Mouse (Mus musculus) monocyte, adult 5-6 weeks (primary cell): ENCODE results near the gene Gm3336. TPM values are rescaled to one million over a fixed set of nuclear protein-coding genes. Genes with fewer than 3 reads are reported as not detected.

Experiments
- ATAC-seq: fragments of 153-309, 156-312 bp; replicated peaks from 2 replicates; pipeline ENCODE4 v1.8.0; 2017; ENCODE audit warnings: mild to moderate bottlenecking; ENCODE audit not compliant: low TSS enrichment, insufficient number of reproducible peaks, severe bottlenecking, poor library complexity, low FRiP score
- total RNA-seq: library from RNA; stranded (forward); fragments of 200-1000, 200-491, 200-594 nt; gene quantifications from 3 replicates; pipeline ENCODE4 v1.2.3, GENCODE M21; 2017

Gene Gm3336
- total RNA-seq = not detected in 3 replicates

DNA sequence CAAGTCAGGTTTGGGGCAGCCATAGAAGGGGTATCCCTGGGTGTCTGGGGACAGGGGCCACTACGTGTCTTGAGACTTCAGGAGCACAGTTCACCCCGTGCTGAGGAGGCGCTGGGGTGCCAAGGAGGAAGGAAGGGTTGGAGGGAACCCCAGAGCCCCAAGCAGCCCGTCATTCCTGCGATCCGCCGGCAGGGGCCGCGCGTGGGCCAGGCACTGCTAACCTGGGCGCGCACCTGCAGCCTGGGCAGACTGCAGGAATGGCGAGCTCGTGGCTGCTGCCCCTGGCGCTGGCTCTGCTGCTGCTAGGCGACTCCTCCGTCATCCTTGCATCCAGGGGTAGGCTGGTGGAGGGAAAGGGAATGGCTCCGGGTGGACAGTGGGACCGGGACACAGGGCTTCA is at the start of gene Gm3336:
Gene Gm3336, plus strand, starts transcription at position 247 of the 400 bp plus-strand sequence.
- no peak; the same call in 1 of the 2 replicates for ATAC-seq

DNA sequence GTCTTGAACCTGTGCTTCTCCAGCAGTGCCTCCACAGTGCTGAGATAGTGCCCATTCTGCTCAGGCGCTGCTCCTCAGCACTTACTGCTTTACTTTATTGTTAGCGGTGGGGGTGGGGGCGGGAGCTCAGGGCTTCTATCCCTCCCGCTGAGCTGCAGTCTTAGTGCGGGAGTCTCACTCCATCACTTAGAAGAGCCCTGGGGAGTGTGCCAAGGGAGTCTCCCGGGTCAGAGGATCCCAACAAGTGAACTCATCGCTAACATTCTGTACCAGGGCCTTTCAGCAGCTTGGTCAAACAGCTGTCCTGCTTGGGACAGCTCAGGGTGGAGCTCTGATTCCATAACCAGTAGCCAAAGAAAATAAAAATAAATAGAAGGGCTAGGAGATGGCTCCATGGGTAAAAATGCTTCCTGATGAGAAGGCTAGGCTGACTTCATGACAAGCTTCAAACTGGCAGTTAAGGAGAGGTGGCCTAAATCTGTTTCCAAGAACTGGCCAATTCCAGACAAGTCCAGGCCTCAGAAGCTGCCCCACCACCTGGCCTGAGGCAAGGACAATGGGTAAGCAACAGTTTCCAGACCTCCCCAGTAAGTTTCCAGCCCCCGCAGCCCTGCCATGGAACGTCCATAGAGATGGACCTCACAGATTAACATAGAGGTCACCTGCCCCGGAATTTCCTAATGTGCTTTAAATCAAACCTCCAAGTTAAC is 46.6 kb upstream of the Gm3336 start:
- ATAC-seq = no peak

- ATAC-seq = no peak
Measured at GRCm38 (mm10) chr8:70672325-70673078, 45.8 kb upstream of the Gm3336 start.

DNA sequence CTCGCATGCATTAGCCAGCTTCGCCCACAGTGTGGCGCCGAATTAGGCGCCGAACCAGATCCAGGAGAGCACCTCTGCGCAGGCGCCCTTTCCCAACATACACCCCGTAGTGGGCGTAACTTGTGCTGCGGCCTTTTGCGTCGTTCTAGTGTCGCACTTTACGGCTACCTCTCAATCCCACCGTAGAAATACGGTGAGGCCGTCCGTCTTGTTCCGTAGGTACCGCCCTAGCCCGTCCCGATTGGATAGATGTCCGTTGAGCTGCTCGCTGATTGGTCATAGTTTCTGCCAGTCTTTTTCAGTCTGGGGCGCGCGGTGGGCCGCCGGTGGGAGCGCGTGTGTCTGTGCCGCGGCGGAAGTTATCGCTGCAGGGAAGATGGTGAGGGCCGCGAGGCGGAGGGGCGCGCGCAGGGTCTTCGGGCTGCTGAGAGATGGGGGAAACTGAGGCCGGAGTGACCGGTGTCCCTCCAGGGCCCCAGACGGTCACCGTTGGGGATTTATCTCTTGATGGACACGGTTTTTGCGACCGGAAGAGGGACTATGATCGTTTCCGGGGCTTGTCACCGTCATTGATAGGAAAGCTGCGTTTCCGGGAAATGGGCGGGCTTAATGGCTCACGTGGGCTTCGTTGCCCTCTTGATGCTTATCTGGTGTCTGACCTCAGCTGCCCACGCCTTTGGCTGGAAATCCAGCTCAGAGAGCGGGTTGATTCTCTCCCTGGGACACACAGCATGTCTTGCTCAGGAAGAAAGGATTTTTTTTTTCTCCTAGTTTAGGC is 45.1 kb upstream of the Gm3336 start, which contains the start of gene Lsm4:
Gene Lsm4, plus strand, starts transcription at position 170 of the 778 bp plus-strand sequence.
- ATAC-seq = peak; percentile 95

DNA sequence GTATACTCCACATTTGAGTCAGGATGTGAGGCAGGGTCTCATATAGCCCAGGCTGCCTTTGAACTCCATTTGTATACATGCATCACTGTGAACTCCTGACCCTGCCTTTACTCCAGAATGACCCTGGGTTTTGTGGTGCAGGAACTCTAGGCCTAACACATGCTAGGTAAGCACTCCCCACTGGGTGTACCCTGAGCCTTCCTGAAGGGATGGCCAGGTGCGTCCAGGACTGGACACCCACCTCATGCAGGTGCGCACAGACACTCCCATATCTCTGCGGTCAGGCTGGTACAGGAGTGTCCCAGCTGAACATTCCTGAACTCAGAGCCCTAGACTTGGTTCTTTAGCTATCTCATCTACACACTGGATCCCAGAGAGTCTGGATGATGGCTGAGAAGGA is 44.2 kb upstream of the Gm3336 start:
- no peak for ATAC-seq

- no peak for ATAC-seq
Measured at GRCm38 (mm10) chr8:70674716-70675115, 43.6 kb upstream of the Gm3336 start.

DNA sequence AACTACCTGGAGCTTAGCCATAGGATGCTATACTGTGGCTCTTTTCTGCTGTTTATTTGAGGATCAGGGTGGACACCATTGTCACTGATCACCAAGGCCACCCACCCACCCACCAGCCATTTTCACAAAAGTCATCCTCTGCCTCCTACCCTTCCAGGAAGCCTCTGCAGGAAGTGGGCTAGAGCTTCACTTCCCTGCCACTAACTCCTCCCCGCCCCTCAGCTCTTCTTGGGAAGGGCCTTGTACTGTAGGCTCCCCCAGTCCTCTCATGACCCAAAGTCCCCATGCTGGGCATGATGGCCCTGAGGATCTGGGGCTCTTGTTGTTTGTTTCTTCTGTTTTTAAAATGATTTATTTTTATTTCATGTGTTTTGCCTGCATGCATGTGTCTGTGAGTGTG is 43.0 kb upstream of the Gm3336 start:
- no peak for ATAC-seq

DNA sequence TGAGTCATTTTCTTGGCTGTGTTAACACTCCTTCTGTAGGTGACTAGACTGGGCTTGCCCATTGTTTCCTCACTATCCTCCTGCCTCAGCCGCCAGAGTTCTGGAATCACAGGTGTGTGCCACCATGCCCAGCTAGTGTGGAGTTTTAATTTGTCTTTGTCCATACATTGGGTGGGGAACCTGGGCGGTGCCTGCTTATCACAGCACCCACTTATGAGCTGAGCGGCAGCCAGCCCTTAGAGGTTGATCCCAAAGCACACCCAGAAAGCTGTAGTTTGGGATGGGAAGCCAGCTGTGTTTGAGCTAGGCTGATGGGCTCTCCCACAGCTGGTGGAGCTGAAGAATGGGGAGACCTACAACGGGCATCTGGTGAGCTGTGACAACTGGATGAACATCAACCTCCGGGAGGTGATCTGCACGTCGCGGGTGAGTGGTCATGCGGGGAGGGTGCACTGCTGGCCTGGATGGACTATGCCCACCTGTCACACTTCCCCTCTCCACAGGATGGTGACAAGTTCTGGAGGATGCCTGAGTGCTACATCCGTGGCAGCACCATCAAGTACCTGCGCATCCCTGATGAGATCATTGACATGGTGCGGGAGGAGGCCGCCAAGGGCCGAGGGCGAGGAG is 40.8 kb upstream of the Gm3336 start:
- no peak for ATAC-seq

GRCm38 (mm10) chr8:70678679-70679078 is 39.7 kb upstream of the Gm3336 start:
- no peak for ATAC-seq

- no peak for ATAC-seq
Measured at GRCm38 (mm10) chr8:70679404-70679803, 38.9 kb upstream of the Gm3336 start.

DNA sequence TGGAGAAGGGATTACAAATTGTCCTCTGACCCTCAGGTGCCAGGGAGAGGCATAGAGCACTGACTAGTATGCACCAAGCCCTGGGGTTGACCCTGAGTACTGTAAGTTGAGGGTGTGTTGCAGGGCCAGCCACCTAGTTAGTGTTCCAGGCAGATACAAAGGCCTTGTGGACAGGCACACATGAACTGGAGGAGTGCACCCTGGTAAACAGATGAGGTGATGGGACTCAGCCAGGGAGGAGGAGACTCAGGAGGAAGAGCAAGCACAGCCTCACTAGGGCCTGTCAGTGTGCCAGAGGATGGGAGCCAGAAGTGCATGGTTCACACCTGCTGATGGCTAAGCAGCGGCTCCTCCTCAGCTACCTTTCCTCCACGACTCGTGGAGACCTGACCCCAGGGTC is 38.3 kb upstream of the Gm3336 start:
- no peak for ATAC-seq

DNA sequence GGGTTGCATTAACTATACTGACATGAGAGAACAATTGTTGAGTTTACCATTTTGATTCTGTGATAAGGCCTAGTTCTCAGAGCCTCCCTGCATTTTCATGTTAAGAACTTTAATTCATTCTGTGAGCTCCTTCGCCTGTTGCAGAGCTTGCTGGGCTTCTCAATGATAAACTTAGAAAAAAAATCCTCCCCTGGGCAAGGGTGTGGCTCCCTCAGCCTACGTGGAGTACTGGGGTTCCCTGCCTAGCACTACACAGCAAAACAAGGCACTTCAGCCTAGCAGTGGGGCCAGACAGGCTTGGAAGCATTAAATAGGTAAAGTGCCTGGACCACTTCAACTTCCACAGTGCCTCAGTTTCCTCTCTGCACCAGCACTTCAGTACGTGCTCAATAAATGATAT is 36.9 kb upstream of the Gm3336 start:
- no peak for ATAC-seq

- no peak for ATAC-seq
Measured at GRCm38 (mm10) chr8:70682193-70682592, 36.1 kb upstream of the Gm3336 start.

DNA sequence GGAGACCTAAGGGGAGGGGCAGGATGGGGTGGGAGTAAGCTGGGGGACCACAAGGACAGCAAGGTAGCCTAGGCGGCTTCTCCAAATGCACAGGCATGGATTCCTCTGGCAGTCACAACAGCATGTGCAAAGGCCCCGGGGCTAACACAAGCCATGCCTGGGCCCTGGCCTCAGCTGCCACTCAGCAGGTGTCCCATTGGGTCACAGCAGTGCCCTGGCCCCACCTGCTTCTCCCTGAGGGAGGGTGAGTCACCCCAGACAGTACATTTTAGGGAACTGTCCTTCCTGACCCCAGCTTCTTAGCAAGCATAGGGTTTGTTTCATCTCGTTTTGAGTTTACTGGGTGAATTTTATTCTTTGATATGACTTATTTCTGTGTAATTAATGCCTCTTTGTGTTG is 35.7 kb upstream of the Gm3336 start:
- 0 out of 2 replicates have a peak, but pooled peaks have one; percentile 11 for ATAC-seq

GRCm38 (mm10) chr8:70684291-70684690 is 34.1 kb upstream of the Gm3336 start:
- ATAC-seq = no peak

- no peak for ATAC-seq
Measured at GRCm38 (mm10) chr8:70687576-70687975, 30.8 kb upstream of the Gm3336 start.

DNA sequence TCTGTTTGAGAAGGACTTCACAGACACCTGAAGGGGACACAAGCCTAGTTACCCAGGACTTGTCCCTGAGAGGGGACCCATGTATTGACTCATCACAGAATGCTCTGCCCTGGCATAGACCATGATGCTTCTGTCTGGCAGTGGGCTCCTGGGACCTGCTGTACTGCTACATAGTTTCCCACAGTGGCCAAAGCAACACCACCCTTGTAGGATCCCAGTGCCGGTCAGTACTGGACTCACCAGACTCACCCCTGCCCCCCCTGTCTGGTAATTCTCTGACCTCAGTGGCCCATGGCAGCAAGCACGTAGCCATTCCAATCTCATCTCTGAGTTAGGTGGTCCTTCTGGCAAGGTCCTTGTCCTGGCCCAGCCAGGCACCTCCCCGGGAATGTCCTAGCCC is 30.2 kb upstream of the Gm3336 start:
- no peak for ATAC-seq

DNA sequence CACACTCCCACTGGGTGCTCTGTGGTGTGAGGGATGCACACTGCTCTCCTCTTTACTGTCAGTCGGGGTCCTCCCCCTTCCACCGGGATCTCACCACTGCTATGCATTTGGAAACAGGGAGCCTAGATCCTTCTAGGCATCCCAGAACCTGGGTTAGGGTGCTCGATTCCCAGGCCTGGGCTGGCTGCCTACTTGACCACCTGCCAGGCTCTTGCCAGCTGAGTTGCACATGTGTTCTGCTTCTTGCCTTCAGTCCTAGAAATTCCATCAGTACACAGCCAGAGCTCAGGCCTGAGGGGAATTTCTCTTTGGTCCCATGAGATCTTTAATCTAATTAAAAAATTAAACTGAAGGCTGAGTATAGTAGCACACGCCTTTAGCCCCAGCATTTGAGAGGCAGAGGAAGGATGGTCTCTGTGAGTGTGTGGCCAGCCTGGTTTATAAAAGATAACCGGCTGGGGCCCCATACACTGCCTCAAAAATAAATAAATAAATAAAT is 28.4 kb upstream of the Gm3336 start:
- ATAC-seq = no peak

GRCm38 (mm10) chr8:70691230-70691629 is 27.1 kb upstream of the Gm3336 start:
- no peak for ATAC-seq
